Mouse (Mus musculus): ENCODE results near the gene Inpp4b.
A peak's percentile ranks its signal among the peaks of the same experiment; 100 is the strongest.
"Not testable (repeated sequence)": the region's sequence is repeated elsewhere in the genome, so short reads cannot be mapped to it uniquely, and the experiment has no call there.

The Inpp4b gene

GRCm38 (mm10) chr8:81777704-81778103 is 435.3 kb downstream of the Inpp4b start:
- DNase-seq (ENCODE audit: low spot score): no peak

- DNase-seq (ENCODE audit: low spot score): no peak
Observed at GRCm38 (mm10) chr8:81779440-81779839, 437.1 kb downstream of the Inpp4b start.

- peak; percentile 43 for DNase-seq (ENCODE audit: low spot score)
Observed at GRCm38 (mm10) chr8:81780166-81780565, 437.8 kb downstream of the Inpp4b start.

- no peak for DNase-seq (ENCODE audit: low spot score)
Observed at GRCm38 (mm10) chr8:81780921-81781675, 438.7 kb downstream of the Inpp4b start.

- peak; percentile 88 for DNase-seq (ENCODE audit: low spot score)
Observed at GRCm38 (mm10) chr8:81782781-81783180, 440.4 kb downstream of the Inpp4b start.

GRCm38 (mm10) chr8:81784775-81785174 is 442.4 kb downstream of the Inpp4b start:
- DNase-seq (ENCODE audit: low spot score): no peak

- no peak for DNase-seq (ENCODE audit: low spot score)
Observed at GRCm38 (mm10) chr8:81788498-81788897, 446.1 kb downstream of the Inpp4b start.

GRCm38 (mm10) chr8:81792649-81793048 is 450.3 kb downstream of the Inpp4b start:
- no peak for DNase-seq (ENCODE audit: low spot score)

- DNase-seq (ENCODE audit: low spot score): no peak
Observed at GRCm38 (mm10) chr8:81798501-81798900, 456.1 kb downstream of the Inpp4b start.

GRCm38 (mm10) chr8:81800792-81801191 is 458.4 kb downstream of the Inpp4b start:
- DNase-seq (ENCODE audit: low spot score): no peak

GRCm38 (mm10) chr8:81806797-81807196 is 464.4 kb downstream of the Inpp4b start:
- DNase-seq (ENCODE audit: low spot score): peak; percentile 64

GRCm38 (mm10) chr8:81807578-81807977 is 465.2 kb downstream of the Inpp4b start:
- peak; percentile 47 for DNase-seq (ENCODE audit: low spot score)

- no peak for DNase-seq (ENCODE audit: low spot score)
Observed at GRCm38 (mm10) chr8:81808406-81808805, 466.1 kb downstream of the Inpp4b start.

- DNase-seq (ENCODE audit: low spot score): not testable (repeated sequence)
Observed at GRCm38 (mm10) chr8:81809414-81809813, 467.1 kb downstream of the Inpp4b start.

- DNase-seq (ENCODE audit: low spot score): peak; percentile 22
Observed at GRCm38 (mm10) chr8:81812051-81812751, 469.8 kb downstream of the Inpp4b start.

- no peak for DNase-seq (ENCODE audit: low spot score)
Observed at GRCm38 (mm10) chr8:81814742-81815141, 472.4 kb downstream of the Inpp4b start.

- no peak for DNase-seq (ENCODE audit: low spot score)
Observed at GRCm38 (mm10) chr8:81815551-81815950, 473.2 kb downstream of the Inpp4b start.

- no peak for DNase-seq (ENCODE audit: low spot score)
Observed at GRCm38 (mm10) chr8:81823121-81823520, 480.8 kb downstream of the Inpp4b start.

GRCm38 (mm10) chr8:81824975-81825374 is 482.6 kb downstream of the Inpp4b start:
- no peak for DNase-seq (ENCODE audit: low spot score)

- DNase-seq (ENCODE audit: low spot score): no peak
Observed at GRCm38 (mm10) chr8:81826406-81826805, 484.1 kb downstream of the Inpp4b start.

GRCm38 (mm10) chr8:81827306-81827913 is 485.1 kb downstream of the Inpp4b start:
- DNase-seq (ENCODE audit: low spot score): no peak

GRCm38 (mm10) chr8:81831430-81831829 is 489.1 kb downstream of the Inpp4b start:
- no peak for DNase-seq (ENCODE audit: low spot score)

- DNase-seq (ENCODE audit: low spot score): no peak
Observed at GRCm38 (mm10) chr8:81833852-81834251, 491.5 kb downstream of the Inpp4b start.

Measured in T-cell, adult 2 months (primary cell).